Mouse (Mus musculus) CH12.LX (cell line): ENCODE results near the gene AU018091. TPM values are rescaled to one million over a fixed set of nuclear protein-coding genes. Genes with fewer than 3 reads are reported as not detected.

Experiments used
- DNase-seq: peaks from one replicate; pipeline ENCODE4 v3.0.0-alpha.2; 2013; ENCODE audit errors: extremely low read depth
- H3K27ac ChIP-seq: 2 replicates; pipeline ENCODE4 v1.5.1; 2012; ENCODE audit warnings: low read depth, mild to moderate bottlenecking, control low read depth, moderate library complexity; ENCODE audit not compliant: insufficient read depth
- H3K27me3 ChIP-seq: replicated peaks from 2 replicates; pipeline ENCODE3; 2012; ENCODE audit warnings: inconsistent platforms
- H3K36me3 ChIP-seq, 2 experiments: replicated peaks in 1 of 2; 2 replicates each; pipeline versions ENCODE3 to v1.6.1; 2012; ENCODE audit warnings: inconsistent platforms in 1 of 2, low read length in 1 of 2, mild to moderate bottlenecking in 1 of 2, mixed read lengths in 1 of 2, moderate library complexity in 1 of 2; ENCODE audit not compliant: control insufficient read depth in 1 of 2, insufficient read depth in 1 of 2
- H3K4me1 ChIP-seq, 2 experiments: 2 replicates each; pipeline ENCODE4 v1.6.1; 2012; ENCODE audit warnings: inconsistent platforms in 1 of 2, moderate library complexity in 1 of 2; ENCODE audit not compliant: insufficient read depth in 2 of 2, control insufficient read depth in 1 of 2
- H3K4me2 ChIP-seq: 2 replicates; pipeline ENCODE4 v1.6.1; 2012; ENCODE audit warnings: low read depth, mild to moderate bottlenecking, control low read depth; ENCODE audit not compliant: poor library complexity, insufficient read depth, severe bottlenecking
- H3K4me3 ChIP-seq, 3 experiments: fragments of 150-350 bp in 1 of 3; sonication (generic) in 1 of 3; replicated peaks in 1 of 3; 2 replicates each; pipeline versions ENCODE3 to v1.5.1; 2011 to 2012; ENCODE audit warnings: low read depth in 2 of 3, low read length in 2 of 3, mild to moderate bottlenecking in 2 of 3, moderate library complexity in 2 of 3, control low read depth in 1 of 3, improper control_type of control experiment in 1 of 3, inconsistent platforms in 1 of 3, mixed read lengths in 1 of 3; ENCODE audit not compliant: poor library complexity in 1 of 3
- H3K79me2 ChIP-seq: replicated peaks from 2 replicates; pipeline ENCODE4 v1.6.1; 2012; ENCODE audit warnings: mild to moderate bottlenecking, moderate library complexity; ENCODE audit not compliant: control insufficient read depth, poor library complexity, insufficient read depth, severe bottlenecking; ENCODE audit errors: extremely low read depth
- H3K9ac ChIP-seq: 2 replicates; pipeline ENCODE4 v1.6.1; 2012; ENCODE audit warnings: low read depth, mild to moderate bottlenecking, control low read depth, moderate library complexity; ENCODE audit not compliant: insufficient read depth
- H3K9me3 ChIP-seq: replicated peaks from 2 replicates; pipeline ENCODE3; 2012; ENCODE audit warnings: low read length, inconsistent platforms, mixed read lengths
- BHLHE40 ChIP-seq: IDR thresholded peaks from 2 replicates; pipeline ENCODE4 v1.6.1; 2011; ENCODE audit warnings: mild to moderate bottlenecking, low read depth, low read length, improper control_type of control experiment
- CHD2 ChIP-seq: IDR thresholded peaks from 2 replicates; pipeline ENCODE4 v1.6.1; 2011; ENCODE audit warnings: low read length, improper control_type of control experiment
- CTCF ChIP-seq, 2 experiments: IDR thresholded peaks in 1 of 2; conservative IDR thresholded peaks in 1 of 2; 2 replicates each; pipeline ENCODE4 v1.5.1; 2011 to 2012; ENCODE audit warnings: low read depth in 2 of 2, low read length in 2 of 2, improper control_type of control experiment in 1 of 2, inconsistent platforms in 1 of 2, mild to moderate bottlenecking in 1 of 2, moderate library complexity in 1 of 2
- ELF1 ChIP-seq: IDR thresholded peaks from 2 replicates; pipeline ENCODE4 v1.6.1; 2014; ENCODE audit warnings: low read depth, mild to moderate bottlenecking, inconsistent platforms, low read length, improper control_type of control experiment
- EP300 ChIP-seq: IDR thresholded peaks from 2 replicates; pipeline ENCODE4 v1.6.1; 2011; ENCODE audit warnings: low read length, improper control_type of control experiment
- ETS1 ChIP-seq: conservative IDR thresholded peaks from 2 replicates; pipeline ENCODE4 v1.6.1; 2012; ENCODE audit warnings: low read depth, mild to moderate bottlenecking, inconsistent platforms, low read length, improper control_type of control experiment, moderate library complexity
- GABPA ChIP-seq: IDR thresholded peaks from 2 replicates; pipeline ENCODE4 v1.6.1; 2012; ENCODE audit warnings: low read depth, low read length, improper control_type of control experiment, inconsistent platforms; ENCODE audit not compliant: insufficient replicate concordance
- HCFC1 ChIP-seq: IDR thresholded peaks from 2 replicates; pipeline ENCODE4 v1.6.1; 2012; ENCODE audit warnings: low read depth, mild to moderate bottlenecking, inconsistent platforms, low read length, improper control_type of control experiment
- KAT2A ChIP-seq: IDR thresholded peaks from 2 replicates; pipeline ENCODE4 v1.6.1; 2012; ENCODE audit warnings: low read length, improper control_type of control experiment, inconsistent platforms; ENCODE audit not compliant: insufficient replicate concordance
- MAFK ChIP-seq: IDR thresholded peaks from 2 replicates; pipeline ENCODE4 v1.6.1; 2011; ENCODE audit warnings: low read length, improper control_type of control experiment; ENCODE audit not compliant: insufficient replicate concordance
- MAZ ChIP-seq: IDR thresholded peaks from 2 replicates; pipeline ENCODE4 v1.6.1; 2012; ENCODE audit warnings: low read depth, mild to moderate bottlenecking, inconsistent platforms, low read length, improper control_type of control experiment, moderate library complexity
- MEF2A ChIP-seq: IDR thresholded peaks from 2 replicates; pipeline ENCODE4 v1.6.1; 2014; ENCODE audit warnings: low read depth, mild to moderate bottlenecking, inconsistent platforms, low read length, improper control_type of control experiment, borderline replicate concordance
- NELFE ChIP-seq: IDR thresholded peaks from 2 replicates; pipeline ENCODE4 v1.6.1; 2011; ENCODE audit warnings: low read depth, low read length, improper control_type of control experiment
- NRF1 ChIP-seq: IDR thresholded peaks from 2 replicates; pipeline ENCODE4 v1.6.1; 2014; ENCODE audit warnings: low read depth, mild to moderate bottlenecking, inconsistent platforms, low read length, improper control_type of control experiment, moderate library complexity
- POLR2A ChIP-seq: IDR thresholded peaks from 2 replicates; pipeline ENCODE4 v1.6.1; 2011; ENCODE audit warnings: low read depth, mild to moderate bottlenecking, improper control_type of control experiment, low read length
- RAD21 ChIP-seq: IDR thresholded peaks from 2 replicates; pipeline ENCODE4 v1.6.1; 2011; ENCODE audit warnings: low read depth, mild to moderate bottlenecking, low read length, improper control_type of control experiment, moderate library complexity
- RCOR1 ChIP-seq: conservative IDR thresholded peaks from 2 replicates; pipeline ENCODE4 v1.6.1; 2012; ENCODE audit warnings: low read depth, mild to moderate bottlenecking, inconsistent platforms, low read length, improper control_type of control experiment
- SMC3 ChIP-seq: IDR thresholded peaks from 2 replicates; pipeline ENCODE4 v1.6.1; 2011; ENCODE audit warnings: low read depth, low read length, improper control_type of control experiment
- TCF12 ChIP-seq: IDR thresholded peaks from 2 replicates; pipeline ENCODE4 v1.6.1; 2014; ENCODE audit warnings: low read depth, mild to moderate bottlenecking, inconsistent platforms, low read length, improper control_type of control experiment
- ZKSCAN1 ChIP-seq: IDR thresholded peaks from 2 replicates; pipeline ENCODE4 v1.6.1; 2012; ENCODE audit warnings: low read depth, inconsistent platforms, low read length, improper control_type of control experiment, borderline replicate concordance
- ZNF384 ChIP-seq: IDR thresholded peaks from 2 replicates; pipeline ENCODE4 v1.6.1; 2012; ENCODE audit warnings: low read depth, low read length, improper control_type of control experiment, inconsistent platforms
- dilution Hi-C: fragments of 300-500 bp; cut with MboI; formaldehyde crosslinking; loops from 2 replicates; pipeline ENCODE4 v1.14.3; 2020; ENCODE audit warnings: low sequenced_read_pairs; ENCODE audit not compliant: extremely low pct_unique_long_range_greater_than_20kb, extremely low pct_ligation_motif_present
- in situ Hi-C: fragments of 300-500 bp; cut with MboI; formaldehyde crosslinking; loops from 3 replicates; pipeline ENCODE4 v1.14.3; 2019; ENCODE audit warnings: low sequenced_read_pairs, low pct_ligation_motif_present, low pct_unique_long_range_greater_than_20kb, mixed read lengths
- polyA plus RNA-seq: library from polyadenylated mRNA; unstranded; fragments of >175 nt; gene quantifications from 2 replicates; pipeline ENCODE4 v1.2.1, GENCODE M21; 2012; ENCODE audit warnings: low read depth; ENCODE audit not compliant: insufficient read length
- total RNA-seq, 2 experiments: library from RNA; depleted of rRNA; stranded (reverse); fragments of 300-350 nt in 1 of 2; fragments of >200 nt in 1 of 2; gene quantifications; 2 replicates each; pipeline ENCODE4 v1.2.3; 2012 to 2014

AU018091 gene
- total and polyA plus RNA-seq, 3 experiments: 0.08 TPM; not detected in 2

DNA sequence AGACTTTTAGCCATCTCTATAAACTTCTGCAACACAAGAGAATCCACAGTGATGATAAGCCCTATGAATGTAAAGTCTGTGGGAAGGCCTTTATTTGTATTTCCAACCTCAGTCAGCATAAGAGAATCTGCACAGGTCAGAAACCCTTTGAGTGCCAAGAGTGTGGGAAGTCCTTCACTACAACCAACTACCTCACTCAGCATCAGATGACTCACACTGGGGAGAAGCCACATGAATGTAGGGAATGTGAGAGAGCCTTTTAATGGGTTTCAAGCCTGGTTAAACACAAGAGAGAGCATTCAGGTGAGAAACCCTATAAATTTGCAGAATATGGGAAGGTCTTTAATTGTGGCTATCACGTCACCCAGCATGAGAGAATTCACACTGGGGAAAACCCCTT is 18.6 kb downstream of the AU018091 start:
- in situ Hi-C loops: no loop called here
- Histone ChIP-seq H3K27me3 (no peaks in the 10 kb centered on the region), H3K9me3 (no peaks in the 10 kb centered on the region), H3K4me2 (no peak overlapping the region), H3K36me3 (no peaks in the 10 kb centered on the region), H3K27ac (no peak overlapping the region), H3K9ac (no peak overlapping the region), H3K4me3 (no peak overlapping the region), H3K4me1 (peaks cover 0 to 17% of the 10 kb centered on the region in 2 experiments; a peak in 2 of 4 replicates)
- DNase-seq: no peak
- TF ChIP-seq RAD21 (no peak), ZNF384 (no peak), POLR2A (no peak), TCF12 (no peak), BHLHE40 (no peak)
- TF ChIP-seq, all 38 proteins: peak for 0
- dilution Hi-C loops: no loop called here
- H3K79me2 ChIP-seq: no peaks in the 10 kb centered on the region

DNA sequence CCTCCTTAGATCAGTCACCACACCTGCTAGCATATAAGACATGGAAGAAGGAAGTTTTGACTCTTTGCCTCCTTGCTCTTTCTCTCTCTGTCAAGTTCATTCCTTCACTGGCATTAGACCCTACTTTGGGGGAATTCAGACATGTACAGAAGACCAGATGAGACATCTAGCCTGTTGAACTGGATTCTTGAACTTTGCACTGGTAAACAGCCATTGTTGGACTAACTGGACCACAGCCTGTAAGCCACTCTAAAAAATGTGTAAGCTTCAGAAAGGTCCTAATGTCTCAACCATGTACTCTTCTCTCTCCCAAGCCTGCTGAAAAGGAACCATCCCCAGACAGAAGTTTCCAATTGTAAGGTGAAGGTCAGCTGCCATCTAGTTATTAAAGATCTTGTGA is 22.9 kb downstream of the AU018091 start:
- peak; percentile 21 for DNase-seq
- H3K4me2 ChIP-seq: no peak overlapping the region
- in situ Hi-C loops: no loop called here
- TF ChIP-seq ELF1 (no peak), ZKSCAN1 (no peak), GABPA (no peak), EP300 (no peak), NRF1 (no peak), SMC3 (no peak), CTCF (conservative IDR thresholded peaks at IDR 0.05 in 1 of 2, IDR thresholded peaks at IDR 0.05 in 1 of 2; ENCODE audit: low read depth in 2 of 2, low read length in 2 of 2) (no peak), RCOR1 (no peak), KAT2A (no peak), NELFE (no peak), MEF2A (no peak), HCFC1 (no peak), MAZ (no peak), ETS1 (no peak), CHD2 (no peak), MAFK (no peak)
- no peak overlapping the region for H3K4me3 ChIP-seq
- H3K4me1 ChIP-seq: peaks cover 2 to 41% of the 10 kb centered on the region in 2 experiments; a peak in 2 of 4 replicates
- H3K9me3 ChIP-seq: no peaks in the 10 kb centered on the region
- no peaks in the 10 kb centered on the region for H3K79me2 ChIP-seq
- H3K9ac ChIP-seq: no peak overlapping the region
- H3K36me3 ChIP-seq: no peaks in the 10 kb centered on the region
- dilution Hi-C loops: no loop called here
- H3K27ac ChIP-seq: no peak overlapping the region
- no peaks in the 10 kb centered on the region for H3K27me3 ChIP-seq
